Mouse (Mus musculus) adrenal gland, adult 2 months (tissue): ENCODE measurements at regions not wholly inside any gene's neighbourhood (a gene's known extent, or its start where the extent isn't known, plus 50 kb on each side); places are given as distances from the start of the nearest gene placed in this dataset.
A peak's percentile ranks its signal among the peaks of the same experiment; 100 is the strongest.

Experiments
- DNase-seq: peaks from one replicate; pipeline ENCODE4 v3.0.0; 2021

DNA sequence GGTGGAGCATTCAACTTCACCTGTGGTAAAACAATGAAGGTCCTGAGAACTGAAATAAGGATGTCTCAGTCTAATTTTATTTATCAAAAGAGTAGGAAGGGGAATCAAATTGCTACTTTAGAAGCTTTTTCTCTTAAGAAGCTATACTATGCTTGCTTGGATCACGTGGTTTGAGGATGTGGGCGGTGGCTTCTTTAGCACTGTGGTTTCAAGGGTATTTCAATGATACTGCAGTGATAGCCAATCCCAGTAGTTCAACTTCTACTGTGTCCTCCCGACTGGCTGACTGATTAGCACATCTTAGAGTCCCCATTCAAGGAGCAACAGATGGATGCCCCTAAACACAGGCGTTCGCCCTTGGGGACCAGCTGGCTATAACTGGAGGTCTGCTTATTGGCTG lies 575.6 kb downstream of the Vrk1 start:
- DNase-seq, result no peak

DNA sequence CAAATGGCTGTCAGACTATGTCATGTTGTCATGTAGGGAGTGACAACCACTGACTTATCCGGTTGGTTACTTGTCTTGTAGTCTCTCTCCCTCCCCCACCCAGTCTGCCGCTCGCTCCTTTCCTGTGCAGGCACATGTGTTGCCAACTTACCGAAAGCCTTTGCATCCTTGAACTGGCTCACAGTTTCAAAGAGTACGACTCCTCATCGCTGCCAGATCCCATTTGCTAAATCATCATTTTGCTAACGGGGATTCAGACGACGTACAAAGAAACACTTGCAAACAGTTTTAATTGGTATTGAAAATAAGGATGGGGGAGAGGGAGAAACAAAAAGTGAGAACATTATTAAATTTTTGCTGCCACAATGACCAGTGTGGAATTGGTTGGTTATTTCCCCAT lies 582.7 kb downstream of the Vrk1 start:
- DNase-seq, result no peak

DNA sequence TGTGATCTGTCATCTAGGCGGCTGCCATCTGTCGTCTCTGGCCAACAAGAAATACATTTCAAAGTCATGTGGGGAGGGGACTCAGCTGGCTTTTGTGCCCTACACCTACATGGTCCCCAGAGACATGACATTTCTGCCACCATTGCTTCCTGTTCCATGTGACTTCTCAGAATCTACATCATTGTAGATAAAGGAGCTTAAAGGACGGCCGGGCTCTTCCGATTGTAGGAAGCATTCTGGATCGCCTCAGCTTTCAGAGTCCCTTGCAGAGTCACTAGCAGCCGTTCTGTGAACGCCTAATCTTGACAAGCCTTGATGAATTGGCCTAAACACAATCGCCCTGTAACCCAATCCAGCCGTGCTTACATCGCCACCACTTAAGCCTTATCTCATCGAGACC lies 587.6 kb downstream of the Vrk1 start:
- no peak for DNase-seq

DNA sequence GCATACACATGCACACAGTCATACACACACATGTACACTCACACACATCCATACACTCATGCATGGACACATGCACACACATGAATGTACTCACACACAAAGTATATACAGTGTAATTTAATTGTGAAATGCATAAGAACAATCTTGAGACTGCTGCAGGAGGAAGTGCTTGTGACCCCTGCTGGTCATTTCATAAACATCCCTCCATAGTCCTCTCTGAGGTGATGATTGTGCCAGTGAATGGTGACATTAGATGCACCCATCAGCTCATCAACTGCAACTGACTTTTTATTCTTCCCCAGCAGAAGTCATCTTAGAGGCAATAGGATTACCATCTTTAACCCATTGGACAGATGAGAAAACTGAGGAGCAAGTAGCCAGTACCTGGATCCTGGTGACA lies 597.2 kb downstream of the Vrk1 start:
- DNase-seq, result no peak

DNA sequence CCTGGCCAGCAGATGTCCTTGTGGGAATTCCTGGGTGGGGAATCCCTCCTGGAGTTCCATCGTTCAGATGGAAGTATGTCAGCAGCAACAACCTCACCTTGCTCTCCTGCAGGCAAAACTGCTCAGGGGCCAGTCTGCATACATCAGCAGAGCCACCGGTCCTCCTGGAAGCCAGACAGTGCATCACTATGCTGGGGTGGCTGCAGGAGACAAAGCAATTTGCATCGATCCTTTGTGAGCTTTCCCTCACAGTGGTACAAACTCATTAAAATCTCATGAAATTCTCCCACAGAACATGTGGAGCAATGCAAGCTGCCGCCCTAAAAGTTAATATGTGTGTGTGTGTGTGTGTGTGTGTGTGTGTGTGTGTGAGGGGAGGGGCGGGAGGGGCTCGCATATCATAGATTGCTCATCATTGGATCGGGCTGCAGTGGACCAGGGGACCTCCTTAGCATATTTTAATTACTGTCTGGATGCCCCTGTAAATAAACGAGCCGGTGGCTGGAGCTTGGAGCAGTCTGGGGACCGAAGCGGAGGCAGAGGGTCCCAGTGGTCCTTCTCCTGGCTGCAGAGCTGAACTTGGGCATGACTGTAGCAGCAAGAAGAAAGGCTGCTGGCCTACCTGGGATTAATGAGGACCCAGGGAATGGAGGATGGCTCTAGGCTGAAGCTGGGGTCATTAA lies 597.8 kb downstream of the Vrk1 start:
- DNase-seq, result no peak

DNA sequence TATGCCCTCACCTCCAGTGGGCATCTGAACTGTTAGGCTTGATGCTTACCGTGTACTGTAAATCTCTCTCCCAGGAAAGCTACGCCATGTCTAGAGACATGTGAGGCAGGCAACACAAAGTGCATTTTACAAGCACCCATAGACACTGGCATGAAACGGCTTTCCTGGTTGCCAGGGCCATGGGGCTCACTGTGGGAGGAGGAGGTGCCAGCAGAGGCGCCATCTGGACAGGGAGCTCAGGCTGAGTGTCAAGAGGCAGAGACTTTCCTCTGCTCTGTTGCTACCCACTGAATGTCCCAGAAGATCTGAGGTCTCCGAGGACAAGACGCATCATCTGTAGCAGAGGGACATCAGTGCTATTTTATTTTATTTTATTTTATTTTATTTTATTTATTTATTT lies 608.7 kb downstream of the Vrk1 start:
- DNase-seq, result no peak

DNA sequence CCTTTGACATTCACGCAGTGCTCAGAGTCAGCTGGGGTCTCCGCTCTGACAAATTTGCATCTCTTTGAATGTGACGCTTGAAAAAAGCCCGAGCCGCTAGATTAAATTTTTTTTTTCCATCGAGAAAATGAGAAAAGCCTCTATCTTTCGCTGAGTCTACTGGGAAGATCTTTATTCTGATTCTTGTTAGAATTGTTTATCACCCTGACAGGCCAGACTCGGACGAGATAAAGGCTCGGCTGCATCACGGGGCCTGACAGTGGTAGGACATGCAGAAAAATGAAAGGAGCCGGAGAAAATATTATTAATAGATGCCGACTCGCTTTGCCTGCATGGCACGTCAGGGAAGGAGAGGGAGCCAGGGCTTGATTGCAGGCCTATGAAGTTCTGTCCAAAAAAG lies 616.8 kb downstream of the Vrk1 start:
- DNase-seq, result no peak

DNA sequence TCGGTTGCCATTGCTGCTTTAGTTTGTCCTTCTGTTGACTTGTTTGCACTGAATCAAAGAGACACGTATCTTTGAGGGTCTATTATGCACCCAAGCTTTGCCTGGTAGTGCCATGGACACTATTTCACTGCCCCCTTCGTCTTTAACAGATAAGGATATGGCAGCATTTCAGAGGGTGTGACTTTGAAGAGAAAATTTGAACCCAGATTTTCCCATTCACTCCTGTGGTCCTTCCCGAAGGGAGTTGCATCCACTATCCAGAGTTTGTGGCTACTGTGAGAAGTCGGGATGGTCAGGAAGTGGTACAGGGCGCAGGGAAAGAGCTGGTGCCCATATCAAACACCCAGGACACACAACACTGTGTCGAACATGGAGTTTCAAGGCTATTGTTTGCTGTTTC lies 622.5 kb downstream of the Vrk1 start:
- DNase-seq, result no peak

DNA sequence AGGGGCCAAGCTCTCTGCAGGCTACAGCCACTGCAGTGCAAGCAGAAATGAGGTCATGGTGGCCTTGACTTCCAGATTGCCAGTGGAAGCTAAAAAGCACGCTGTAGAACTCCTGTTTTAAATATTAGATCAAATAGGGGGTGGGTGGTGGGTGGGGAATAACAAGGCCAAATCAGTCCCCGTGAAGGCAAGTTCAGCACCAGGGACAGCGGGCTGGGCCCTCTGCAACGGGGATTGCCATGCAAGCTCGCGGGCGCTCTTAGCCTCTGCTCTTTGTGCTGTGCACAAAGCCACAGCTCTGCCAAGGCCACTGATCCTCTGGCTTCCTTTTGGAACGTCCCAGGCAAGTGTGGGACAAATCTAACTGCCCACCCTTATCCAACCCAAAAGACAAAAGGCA lies 623.1 kb downstream of the Vrk1 start:
- peak; percentile 7 for DNase-seq

DNA sequence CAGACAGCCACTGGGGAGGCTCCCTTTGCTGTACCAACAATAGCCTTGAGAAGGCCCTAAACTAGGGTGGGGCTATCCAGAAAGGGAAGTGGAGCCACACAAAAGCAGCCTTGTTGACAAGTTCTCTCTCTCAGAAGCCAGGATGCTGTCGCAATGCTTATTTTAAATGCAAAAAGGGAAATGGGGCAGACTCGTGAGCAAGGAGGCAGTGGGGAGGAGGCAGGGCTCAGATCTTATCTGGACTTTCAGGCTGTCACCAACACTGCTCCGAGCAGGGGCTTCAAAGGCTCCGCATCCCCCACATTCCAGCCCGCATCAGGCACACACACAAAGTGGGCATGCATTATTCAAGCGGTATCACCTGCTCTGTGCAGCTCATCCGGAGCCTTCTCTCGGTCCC lies 648.3 kb downstream of the Vrk1 start:
- DNase-seq, result no peak

DNA sequence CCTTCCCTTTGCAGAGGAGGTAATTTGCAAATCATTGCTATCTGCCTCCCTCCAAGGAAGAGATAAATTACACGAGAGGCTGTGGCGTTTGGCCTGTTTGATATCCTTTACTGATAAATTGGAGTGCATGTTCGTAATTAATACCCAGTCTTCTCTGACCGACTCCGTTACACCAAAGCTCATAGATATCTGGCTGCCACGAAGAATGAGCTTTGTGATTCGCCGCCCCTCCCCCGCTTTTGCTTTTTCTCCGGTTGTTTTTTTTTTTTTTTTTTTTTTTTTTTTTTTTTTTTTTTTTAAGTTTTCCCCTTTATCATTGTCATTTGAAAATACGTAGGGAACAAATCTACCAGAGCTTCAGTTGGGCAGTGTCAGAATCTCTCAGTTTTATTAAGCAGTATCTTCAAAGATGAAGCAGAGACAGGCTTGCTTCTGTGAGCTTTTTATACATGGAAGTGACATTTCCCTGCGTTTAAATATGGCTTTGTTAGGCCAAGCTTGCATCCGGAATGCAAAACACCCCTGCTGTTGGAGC lies 663.3 kb downstream of the Vrk1 start:
- DNase-seq, result no peak

DNA sequence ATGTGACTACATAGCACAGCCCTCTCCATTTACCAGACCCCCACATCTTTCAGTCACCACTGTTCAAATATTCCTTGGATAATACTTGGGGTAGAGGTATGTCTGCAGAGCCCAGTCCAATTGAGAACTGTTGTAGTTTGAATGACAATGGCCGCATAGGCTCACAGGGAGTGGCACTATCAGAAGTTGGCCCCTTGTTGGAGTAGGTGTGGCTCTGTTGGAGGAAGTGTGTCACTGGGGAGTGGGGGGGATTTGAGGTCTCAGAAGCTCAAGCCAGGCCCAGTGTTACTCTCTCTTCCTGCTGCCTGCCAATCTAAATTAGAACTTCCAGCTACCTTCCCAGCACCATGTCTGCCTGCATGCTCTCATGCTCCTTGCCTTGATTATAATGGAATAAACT lies 664.7 kb downstream of the Vrk1 start:
- no peak for DNase-seq

DNA sequence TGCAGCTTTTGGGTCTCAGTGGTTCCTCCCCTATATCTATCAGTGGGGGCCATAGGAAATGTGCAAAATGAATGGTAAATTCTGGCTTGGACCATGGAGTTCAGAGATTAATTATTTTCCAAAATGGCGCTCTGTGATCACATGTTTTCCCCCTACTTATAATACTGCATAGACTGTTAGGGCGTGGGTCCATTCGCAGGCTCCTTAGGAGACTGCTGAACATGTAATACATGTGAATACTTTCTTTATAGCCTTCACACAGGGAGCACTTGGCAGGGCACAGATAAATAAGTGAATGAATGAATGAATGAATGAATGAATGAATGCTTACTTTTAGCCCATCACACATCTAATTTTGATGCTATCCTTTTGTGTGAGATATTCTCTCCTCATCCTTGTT lies 666.1 kb downstream of the Vrk1 start:
- DNase-seq, result no peak

DNA sequence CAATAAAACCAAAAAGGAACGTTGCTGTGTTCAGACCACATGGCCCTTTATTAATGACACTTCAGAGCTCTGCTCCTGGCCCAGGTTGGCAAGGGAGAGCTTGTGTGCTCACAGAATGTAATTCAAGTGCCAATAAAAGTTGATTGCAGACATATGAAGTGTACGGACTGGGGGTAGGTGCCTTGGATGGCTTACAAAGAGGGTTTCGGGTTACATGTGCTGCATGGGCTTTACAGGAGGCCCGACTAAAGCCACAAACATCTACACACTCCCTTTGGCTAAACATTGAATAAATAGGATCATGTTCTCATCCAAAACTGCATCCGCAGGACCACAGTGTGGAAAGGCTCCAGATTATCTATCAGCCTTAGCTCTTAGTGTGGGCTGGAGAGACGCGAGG lies 666.5 kb downstream of the Vrk1 start:
- no peak for DNase-seq

DNA sequence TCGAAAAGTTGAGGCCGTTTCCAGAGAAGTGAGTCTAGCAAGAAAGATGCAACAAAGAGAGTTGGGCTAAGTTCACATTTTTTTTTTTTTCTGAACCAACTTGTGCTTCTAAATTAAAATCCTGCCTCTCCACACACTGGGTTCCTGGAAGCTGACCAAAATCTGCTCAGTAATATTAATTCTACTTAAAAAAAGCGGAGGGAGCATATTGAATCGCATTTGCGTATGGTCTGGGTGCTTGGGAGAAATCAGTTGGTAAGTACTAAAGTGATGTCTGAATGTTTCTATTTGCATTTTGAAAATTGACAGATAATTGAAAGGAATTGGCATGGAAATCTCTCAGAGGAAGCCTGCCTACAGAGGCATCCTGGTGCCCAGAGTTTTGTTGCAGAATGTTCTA lies 676.0 kb downstream of the Vrk1 start:
- no peak for DNase-seq

DNA sequence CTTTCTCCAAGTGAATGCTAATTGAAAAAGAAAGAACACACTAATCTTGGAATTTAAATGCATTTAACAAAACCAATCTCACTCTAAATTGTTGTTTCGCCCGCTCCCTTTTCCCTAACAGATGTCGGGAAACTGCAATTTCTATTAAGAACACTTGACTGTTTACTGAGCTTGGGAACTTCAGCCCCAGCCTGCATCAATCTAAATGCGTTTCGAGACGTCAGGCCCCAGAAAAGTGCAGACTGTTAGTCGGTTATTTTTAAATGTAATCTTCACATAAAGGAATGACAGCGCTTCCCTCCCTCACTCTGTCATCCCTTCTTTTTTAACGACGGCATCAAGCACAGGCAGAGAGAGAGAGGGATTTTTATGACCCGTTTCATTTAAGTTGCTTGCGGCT lies 677.7 kb downstream of the Vrk1 start:
- no peak for DNase-seq

DNA sequence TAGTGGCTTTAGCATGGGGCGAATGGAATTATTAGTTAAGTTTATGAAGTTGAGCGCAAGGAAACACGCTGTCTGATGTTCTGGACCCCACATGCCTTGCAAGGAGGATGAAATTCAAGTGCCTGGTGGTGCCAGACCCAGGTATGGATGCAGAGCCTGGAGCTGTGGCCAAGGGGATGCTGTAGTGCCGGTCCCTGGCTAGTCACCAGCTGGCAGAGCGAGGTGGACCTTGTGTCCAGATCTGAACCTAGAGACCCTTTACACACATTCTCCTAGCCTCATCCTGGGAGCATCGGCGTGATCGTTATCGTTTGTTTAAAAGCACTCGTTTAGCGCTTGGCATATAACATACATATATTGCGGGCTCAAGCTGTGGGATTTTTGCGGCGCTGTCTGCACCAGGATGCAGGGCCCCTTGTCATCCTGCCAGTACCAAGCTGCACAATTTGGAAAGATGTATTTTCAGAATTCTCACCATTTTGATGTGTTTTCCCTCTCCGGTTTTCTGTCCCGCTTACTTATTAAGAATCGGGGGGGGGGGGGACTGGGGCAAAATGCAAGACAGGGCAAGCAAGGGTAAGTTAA lies 678.2 kb downstream of the Vrk1 start:
- DNase-seq, result no peak

DNA sequence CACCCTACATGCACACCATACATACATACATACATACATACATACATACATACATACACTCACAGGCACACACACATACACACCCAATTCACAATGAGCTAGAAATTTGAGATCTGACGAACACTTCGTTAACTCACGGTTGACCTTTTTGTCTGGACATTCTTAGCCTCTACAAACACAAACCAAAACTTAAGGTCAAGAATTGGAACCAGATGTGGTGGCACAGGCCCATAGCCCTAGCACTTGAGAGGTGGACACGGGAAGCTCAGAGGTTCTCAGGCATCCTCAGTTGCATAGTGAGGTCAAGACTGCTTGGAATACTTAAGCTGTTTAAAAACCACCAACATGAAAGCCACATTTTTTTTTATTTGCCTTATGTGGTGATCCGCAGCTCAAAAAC lies 692.9 kb downstream of the Vrk1 start:
- DNase-seq, result no peak

DNA sequence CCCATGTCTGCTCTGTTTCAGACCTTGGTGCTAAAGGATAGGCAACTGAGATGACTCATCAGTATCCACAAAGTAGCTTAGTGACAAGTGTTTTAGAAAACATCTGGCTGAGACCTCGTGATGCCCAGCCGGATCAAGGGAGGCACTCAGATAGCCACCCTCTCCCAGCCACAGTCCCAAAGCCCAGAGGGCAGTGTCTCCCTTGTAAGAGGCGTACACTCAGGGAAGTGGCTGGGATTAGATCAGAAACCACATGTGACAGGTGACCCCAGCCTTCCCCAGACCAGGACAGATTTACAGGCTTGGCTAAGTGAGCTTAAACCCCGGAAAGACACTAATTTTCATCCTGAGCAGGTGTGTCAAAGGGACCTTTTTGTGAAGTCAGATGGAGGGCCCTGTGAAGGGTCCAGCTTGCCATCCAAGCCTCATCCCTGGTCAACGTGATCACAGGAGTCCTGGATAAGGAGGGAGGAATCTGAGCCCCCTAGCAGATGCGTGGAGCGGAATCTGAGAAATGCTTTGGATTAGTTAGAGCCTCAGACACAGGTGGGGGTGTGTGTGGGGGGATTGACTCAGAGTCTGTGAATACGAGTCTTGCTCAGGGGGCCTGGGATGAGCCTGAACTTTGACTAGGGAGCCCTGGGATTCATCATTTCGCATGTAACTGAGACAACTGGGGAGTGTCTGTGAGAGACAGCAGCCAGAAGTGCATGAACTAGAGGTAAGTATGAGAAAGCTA lies 711.4 kb downstream of the Vrk1 start:
- DNase-seq, result no peak

DNA sequence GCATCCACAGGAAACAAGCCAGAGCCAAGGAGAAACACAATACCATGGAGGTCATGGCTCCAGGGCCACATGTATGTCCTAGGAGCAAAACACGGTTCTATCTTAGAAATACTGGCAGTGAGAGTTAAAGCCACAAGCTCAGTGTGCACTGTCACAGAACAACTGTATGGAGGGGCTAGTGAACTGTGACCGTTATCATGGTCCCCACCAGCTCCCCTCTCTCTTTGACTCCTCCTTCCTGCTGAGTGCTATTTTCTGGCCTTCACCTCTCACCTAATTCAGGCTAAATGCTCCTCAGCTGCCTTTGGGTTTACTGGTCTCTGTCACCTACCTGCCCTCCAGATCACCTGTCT lies 712.0 kb downstream of the Vrk1 start:
- DNase-seq, result no peak

DNA sequence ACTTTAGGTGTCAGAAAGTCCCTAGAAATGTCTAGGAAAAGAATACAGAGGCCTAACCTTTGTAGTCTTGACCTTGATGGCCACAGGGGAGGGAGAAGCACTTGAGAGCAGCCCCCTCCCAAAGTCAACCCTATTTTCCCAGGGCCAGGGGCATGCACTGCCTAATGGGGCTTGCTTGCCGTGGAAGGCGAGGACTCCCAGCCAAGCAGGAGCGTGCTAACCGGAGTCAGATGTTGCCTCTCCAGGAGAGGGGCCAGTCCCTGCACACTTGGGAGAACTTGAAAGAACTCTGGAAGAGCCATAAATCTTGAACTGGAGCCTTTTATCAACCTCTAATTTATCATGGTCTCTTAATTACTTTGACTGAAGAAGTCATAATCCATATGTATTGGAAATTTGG lies 712.7 kb downstream of the Vrk1 start:
- DNase-seq, result no peak

DNA sequence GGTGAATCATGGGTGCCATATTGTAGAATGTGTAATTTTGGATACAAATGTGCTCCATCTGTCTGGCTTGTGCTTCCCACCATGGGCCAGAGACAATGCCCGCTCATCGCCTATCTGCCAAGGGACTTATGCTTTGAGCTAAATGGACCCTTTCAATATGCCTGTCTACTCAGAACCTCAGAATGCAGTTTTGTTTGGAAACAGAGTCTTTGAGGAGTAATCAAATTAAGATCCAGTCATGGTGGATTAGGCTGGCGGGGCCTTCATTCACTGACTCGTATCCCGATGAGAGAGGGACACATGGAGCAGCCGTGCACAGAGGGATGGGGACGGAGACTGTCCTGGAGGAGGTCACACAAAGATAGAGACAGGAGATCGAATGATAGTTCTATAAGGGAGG lies 716.9 kb downstream of the Vrk1 start:
- DNase-seq, result no peak

DNA sequence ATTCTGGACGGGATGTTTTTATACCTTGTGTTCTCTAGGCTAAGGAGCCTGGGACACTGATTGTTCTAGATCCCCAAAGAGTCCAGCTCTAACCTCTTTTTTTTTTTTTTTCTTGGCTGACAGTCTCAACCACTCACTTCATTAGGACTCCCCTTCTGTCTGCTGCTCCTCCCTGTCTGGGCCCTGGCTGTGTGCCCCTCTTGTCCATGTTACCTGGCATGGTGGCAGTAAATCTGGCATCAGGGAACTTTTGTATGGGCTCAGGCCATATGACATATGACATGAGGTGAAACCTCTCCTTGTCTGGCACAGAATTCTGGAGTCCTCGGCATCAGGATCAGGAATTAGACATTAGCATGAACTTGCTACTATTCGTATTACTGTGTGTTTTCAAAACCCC lies 717.5 kb downstream of the Vrk1 start:
- DNase-seq, result no peak

DNA sequence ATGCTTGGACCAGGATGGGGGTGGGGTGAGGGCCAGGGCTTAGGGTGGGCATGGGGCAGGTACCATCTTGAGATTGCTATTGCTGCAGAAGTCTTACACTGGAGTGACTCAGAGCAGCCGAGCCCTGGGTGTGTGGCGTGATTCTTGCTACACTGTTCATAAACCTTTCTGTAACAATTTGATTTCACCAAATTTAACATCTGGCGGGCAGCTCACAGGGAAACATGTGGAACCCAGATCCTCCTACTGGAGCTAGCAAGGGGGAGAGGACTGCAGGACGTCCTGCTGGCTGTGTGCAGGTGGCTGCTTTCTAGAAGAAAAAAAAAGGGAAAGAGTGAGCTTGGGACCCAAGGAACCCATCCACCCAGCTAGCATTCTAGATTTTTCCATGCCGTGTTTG lies 719.7 kb downstream of the Vrk1 start:
- DNase-seq, result no peak
